Mouse (Mus musculus): Measurements from ENCODE around the gene Slc35f4.

Slc35f4 gene

GRCm38 (mm10) chr14:49277642-49278041 is 248.2 kb downstream of the Slc35f4 start:
- no peak for DNase-seq

- no peak for DNase-seq
Measured at GRCm38 (mm10) chr14:49275376-49275775, 250.5 kb downstream of the Slc35f4 start.

- no peak for DNase-seq
Measured at GRCm38 (mm10) chr14:49265286-49266002, 260.4 kb downstream of the Slc35f4 start.

Measured in thymus, postnatal 25 days (tissue).